Mouse (Mus musculus) yolk sac, embryonic 10.5 days (tissue): ENCODE data around the gene Prm2.
"Not testable (repeated sequence)": the region's sequence is repeated elsewhere in the genome, so short reads cannot be mapped to it uniquely, and the experiment has no call there.

ENCODE experiments used
- DNase-seq: peaks from one replicate; pipeline ENCODE4 v3.0.0-alpha.2; 2017; ENCODE audit warnings: low spot score

Prm2 gene

DNA sequence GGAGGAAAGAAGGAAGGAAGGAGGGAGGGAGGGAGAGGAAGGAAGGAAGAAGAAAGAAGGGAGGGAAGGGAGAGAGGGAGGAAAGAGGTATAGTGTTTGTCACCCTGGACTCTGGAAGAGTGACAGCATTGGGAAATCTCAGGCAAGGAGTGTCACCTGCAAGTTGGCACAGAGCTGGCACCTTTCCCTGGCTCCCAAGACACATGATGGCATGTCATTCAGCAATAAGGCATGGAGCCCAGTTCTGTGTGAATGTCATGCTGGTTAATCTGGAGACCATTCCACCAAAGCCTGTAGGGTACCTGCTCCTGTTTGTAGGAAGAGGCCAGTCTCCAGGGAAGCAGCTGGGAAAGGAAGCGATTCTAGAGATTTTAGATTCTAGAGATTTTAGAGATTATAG, 14.4 kb upstream of the Prm2 start:
- no peak for DNase-seq

DNA sequence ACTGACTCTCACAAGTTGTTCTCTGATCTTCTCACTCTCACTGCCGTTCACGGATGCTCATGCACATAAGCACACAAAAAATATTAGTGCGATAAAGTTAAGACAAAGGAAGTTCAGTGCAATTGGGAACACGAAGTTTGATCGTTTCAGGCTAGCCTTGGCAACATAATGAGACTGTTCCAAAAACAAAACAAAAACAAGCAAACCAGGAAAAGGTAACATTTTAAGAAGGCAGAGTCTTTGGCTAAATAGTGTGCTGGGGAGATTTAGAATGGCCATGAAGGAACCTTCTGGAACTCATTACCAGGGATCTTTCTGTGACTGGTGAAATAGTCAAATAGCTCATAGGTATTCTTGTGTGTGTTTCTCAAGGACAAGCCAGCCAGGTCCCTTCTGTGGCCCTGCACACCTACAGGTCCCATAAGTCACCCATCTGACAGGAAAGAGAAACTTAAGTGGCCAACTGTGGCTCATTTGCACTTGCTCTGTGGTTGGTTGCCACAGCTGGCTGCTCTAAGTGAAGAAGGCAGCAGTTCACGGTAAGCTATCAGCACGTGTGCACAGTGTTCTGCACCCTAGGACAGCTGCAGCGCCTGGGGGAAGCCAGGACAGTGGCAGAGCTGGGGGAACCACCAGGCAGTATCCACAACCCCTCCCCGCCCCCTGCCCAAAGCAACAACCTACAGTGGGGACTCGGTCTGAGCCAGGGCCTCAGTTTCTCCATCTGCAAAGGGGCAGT, 10.0 kb upstream of the Prm2 start, which contains the start of gene Prm1:
Gene Prm1, minus strand, starts transcription at position 51 of the 739 bp plus-strand sequence.
- no peak for DNase-seq

DNA sequence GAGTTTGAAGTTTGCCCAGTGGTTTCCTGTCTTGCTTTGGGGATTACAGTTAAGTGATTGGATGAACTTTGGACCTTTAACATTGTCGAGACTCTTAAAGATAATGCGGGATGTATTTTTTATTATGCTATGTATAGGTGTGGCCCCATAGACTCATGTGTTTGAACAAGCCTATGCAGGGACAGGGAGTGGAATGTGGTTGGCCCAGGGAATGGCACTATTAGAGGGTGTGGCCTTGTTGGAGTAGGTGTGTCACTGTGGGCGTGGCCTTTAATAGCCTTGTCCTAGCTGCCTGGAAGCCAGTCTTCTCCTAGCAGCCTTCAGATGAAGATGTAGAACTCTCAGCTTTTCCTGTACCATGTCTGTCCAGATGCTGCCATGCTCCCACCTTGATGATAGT, 6.5 kb upstream of the Prm2 start:
- DNase-seq, result not testable (repeated sequence)

DNA sequence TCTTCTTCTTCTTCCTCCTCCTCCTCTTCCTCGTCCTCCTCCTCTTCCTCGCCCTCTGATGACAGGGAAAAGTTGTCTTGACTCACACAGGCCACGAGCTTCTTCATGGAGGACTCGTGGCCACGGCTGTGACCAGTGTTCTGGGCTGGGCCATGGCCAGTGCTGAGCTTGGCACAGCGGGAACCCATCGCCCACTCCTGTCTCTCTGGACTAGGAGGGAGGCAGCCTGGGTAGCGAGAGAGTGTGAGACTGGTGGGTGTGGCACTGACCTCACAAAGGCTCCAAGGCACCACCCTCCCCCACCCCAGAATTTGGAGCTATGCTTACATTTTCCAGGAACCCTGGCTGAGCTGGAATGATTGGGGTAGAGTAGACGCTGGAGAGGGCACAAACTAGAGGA, 5.2 kb downstream of the Prm2 start, which contains the start of gene Prm3:
Gene Prm3, minus strand, starts transcription at position 213 of the 400 bp plus-strand sequence.
- no peak for DNase-seq

DNA sequence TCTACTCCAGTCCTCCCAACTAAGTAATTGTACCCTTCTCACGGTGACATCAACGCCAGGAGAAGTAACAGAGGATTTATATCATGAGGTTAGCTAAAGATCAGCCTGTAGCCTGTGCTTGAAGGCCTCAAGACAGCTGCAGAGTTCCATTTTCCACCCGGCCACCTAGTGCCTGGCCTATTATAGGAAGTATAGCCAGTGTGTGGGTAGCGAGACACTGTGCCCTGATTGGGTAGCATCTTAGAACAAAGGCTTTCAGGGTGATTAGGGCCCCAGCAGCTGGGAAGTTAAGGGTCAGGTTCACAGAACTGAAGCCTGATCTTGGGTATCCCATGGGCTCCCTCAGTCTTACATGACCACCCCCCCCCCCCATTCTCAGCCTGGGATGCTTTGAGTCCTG, 7.1 kb downstream of the Prm2 start:
- DNase-seq, result no peak

DNA sequence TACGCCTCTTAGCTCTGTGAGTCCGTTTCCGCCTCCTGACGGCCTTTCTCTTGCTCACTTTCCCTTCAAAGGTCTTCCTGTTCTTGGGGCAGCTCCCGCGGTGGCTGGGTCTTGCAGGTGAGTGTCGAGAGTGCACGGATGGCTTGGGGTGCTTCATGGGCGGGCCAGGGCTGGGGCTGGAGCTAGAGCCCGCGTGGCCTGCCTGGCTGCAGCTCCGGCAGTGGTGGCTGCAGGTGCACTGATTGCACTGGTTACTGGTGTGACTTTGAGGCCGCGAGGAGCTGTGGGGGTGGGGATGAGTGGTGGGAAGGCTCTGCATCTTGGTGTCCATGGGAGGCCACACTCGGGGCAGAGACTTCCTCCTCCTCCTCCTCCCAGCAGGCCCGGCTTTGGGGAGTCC, 7.7 kb downstream of the Prm2 start, which contains the start of gene Tnp2:
Gene Tnp2, minus strand, starts transcription at position 390 of the 400 bp plus-strand sequence.
- DNase-seq, result no peak

DNA sequence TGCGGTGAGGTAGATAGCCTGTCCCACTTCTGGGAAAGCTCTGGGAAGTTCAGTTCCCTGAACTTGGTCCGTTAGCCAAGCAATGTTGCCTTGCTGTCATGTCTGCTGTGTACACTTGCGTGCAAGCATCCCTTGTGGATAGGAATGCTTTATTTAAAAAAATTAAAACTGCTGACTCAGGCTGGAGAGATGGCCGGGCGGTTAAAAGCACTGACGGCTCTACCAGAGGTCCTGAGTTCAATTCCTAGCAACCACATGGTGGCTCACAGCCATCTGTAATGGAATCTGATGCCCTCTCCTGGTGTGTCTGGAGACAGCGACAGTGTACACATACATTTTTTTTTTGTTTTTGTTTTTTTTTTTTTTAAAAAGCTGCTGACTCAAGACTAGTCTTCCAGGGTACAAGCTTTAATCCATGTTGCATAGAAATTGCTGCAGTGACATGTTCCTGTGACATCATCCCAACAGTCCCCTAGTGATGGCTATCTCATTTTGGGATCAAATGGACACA, 8.3 kb downstream of the Prm2 start:
- no peak for DNase-seq

DNA sequence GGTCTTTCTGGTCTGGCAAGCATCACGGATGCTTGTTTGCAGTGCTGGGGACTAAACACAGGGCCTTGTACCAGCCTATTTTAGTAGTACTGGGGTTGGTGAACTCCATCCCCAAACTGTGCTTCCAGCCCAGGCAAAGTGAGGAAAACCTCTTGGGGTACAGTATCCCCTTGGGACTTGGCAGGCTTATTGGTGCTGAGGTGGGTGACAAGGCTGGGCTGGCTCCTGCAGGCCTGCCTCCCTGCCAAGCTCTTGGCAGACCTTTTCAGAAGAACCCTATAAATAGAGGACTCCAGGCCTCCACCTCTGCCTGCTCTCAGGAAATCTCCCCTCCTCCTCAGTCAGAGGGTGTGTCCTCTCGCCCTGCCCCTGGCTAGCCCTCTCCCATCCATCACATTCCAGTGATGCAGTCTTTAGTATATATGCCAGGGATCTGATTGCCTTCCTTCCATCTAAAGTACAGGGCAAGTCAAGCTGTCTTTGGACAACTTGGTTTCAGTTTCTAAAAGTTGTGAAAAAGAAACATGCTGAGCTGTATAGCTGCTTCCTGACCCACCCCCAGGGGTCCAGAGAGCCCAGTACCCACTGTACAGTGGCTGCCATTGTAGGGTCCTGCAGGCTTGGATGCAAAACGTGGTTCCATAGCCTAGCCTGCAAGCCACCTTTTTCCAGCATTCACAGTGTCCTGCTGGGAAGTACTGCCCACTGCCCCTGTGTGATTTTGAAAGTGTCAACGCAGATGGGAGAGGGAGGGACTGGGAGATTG, 9.0 kb downstream of the Prm2 start:
- no peak for DNase-seq

DNA sequence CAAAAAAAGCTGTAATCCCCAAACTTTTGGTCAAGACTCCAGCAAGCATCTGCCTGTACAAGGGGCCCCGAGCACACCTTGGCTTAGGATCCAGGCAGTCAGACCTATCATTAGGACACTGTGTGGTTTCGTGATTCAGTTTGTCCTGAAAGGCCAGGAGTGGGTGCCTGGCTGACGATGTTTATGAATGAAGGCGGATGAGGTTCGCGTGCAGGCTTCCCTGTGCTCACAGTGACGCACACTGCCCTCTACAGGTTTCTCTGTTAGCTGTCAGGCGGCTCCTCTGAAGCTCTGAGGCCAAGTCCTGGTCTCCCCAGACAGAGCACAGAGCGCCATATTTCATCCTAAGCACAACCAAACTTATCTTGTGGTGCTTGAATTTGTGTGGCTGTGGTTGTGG, 9.6 kb downstream of the Prm2 start:
- DNase-seq, result peak; percentile 84

DNA sequence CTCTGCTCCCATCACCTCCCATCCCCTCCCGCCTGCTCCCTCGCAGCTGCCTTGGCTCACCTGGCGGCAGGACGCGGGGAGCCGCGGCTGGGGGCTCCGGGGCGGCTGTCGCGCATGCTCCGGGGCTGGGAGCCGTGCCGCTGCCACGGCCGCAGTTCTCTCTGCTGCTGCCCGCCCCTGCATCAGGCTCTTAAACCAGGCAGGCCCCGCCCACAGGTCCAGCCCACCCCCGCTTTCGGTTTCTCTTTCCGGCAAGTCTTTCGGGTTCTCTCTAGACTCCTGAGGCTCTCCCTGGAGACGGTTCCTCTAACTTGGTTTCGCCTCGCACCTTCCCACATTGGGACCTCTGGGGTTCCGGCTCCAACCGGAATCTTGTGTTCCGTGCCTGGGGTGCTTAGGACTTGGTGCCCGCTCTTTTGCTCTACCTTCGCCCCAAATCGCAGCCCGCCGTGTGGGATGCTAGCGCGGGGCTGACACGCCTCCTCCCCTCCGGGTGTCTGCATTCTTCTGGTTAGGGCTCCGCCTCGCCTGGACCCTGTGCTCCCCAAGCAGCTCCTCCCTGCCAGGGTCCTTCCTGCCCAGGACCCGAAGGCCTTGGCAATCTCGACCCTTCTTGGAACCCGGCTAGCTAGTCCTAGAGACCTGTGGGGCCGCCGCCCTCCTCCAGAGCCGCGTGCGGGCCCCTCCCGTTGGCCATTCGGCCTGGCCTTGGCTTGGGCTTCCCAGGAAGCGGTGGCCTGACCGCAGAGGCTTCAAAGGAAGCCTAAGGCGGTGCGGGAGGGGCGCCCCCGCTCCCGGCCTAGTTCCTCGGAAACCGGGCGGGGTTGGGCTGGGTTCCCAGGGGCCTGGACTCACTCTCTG, 10.3 kb downstream of the Prm2 start, which contains the start of gene Socs1:
Gene Socs1, minus strand, starts transcription at position 166 of the 861 bp plus-strand sequence.
- DNase-seq, result peak; percentile 95

DNA sequence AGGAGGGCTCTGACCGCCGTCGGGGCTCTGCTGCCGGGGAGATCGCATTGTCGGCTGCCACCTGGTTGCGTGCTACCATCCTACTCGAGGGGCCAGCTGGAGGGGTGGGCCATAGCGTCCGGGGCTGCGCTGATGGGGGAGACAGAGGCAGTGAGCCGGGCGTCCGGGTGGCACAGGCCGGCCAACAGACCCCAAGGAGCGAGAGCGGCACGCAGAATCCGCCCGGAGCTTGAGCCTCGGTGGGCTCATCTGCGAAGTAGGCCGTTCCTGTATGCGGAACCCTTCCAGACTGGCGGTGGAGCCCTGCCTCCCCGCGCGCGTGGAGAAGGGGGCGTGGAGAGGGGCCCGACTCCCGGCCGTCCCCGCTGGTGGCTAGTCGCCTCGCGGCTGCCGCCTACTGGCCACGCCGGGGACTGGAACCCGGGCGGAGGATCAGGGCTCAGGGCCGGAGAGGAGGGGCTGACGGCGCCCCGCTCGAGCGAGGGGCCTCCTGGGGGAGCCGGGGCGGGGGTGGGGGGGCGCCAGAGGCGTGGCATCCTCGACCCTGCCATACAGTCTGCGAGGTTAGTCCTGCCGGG, 11.1 kb downstream of the Prm2 start:
- peak; percentile 93 for DNase-seq

DNA sequence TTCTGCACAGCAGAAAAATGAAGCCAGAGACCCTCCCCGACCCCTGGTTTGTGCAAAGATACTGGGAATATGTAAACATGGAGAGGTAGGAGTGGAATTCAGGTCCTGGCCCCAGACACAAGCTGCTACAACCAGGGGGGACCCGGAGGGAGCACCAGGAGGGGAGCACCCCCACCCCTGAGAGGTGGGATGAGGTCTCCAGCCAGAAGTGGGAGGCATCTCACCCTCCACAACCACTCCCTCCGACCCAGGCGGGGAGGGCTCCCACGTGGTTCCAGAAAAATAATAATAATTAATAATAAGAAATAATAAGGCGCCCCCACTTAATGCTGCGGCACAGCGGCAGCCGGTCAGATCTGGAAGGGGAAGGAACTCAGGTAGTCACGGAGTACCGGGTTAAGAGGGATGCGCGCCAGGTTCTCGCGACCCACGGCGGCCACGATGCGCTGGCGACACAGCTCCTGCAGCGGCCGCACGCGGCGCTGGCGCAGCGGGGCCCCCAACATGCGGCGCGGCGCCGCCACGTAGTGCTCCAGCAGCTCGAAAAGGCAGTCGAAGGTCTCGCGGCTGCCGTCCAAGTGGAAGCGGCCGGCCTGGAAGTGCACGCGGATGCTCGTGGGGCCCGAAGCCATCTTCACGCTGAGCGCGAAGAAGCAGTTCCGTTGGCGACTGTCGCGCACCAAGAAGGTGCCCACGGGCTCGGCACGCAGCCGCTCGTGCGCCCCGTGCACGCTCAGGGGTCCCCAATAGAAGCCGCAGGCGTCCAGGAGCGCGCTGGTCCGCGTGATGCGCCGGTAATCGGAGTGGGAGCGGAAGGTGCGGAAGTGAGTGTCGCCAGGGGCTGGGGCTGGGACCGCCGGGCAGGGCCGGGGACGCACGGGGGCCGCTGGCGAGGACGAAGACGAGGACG, 11.8 kb downstream of the Prm2 start:
- no peak for DNase-seq

DNA sequence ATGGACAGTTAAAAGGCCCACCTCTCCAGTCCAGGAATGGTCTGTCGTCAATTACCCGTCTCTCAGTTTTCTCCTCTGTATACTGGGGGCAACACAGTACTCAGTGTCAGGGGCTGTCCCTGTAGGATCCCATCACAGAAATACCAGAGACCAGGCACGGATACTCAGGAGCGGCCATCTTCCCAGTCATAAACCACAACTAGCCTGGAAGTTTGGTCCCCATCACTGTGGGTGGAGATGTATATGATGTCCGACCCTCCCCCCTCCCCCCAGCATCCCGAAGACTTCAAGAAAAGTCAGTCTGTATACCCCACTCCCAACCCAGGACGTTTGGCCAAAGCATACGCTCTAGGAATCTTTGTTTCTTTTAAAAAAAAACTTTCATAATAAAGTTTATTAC, 12.5 kb downstream of the Prm2 start:
- no peak for DNase-seq

DNA sequence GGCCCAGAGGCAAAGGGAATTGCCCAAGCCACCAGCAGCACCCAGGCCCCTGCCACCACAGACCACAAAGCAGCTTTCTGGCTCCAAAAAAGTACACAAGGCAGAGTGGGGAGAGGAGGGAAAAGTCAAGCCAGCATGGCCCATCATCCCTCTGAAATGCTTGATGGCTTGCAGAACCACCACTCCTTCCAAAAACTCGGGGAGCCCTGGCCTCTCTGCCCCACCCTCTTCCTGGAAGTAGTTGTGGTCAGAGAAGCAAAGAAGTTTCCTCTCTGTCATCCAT, 12.8 kb downstream of the Prm2 start:
- no peak for DNase-seq

DNA sequence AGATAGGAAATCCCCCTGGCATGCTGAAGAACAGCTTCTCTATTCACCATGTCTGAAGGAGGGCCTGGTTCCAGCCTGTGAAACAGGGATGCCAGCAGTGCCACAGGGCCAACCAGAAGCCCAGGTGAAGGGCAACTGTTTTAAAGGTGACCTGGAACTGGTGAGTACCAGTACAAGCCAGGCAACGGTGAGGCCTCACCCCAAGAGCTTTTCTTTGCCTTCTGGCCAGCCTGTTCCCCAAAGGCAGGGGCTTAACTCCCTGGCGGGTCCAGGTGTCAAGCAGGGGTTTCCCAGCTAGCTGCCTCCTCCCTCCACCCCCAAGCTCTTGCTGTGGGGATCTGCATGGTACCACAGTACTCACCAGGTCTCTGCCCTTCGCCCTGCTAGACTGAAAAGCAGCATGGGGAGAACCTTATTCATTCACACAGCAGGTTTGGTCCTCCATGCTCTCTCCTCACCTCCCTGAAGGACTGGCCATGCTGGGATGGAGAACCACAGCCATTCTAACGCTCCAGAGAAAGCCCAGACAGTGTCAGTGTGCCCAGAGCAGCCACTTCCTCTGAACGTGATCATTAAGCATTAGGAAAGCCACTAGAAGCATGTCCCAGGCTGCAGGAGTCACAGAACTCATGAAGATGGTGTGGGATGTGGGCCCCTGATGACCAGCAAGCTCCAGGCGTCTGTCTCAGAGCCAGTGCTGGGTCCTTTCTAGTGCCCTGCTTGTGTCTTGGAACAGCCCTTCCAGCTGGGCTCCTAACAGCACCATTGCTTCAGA, 13.4 kb downstream of the Prm2 start:
- DNase-seq, result no peak

DNA sequence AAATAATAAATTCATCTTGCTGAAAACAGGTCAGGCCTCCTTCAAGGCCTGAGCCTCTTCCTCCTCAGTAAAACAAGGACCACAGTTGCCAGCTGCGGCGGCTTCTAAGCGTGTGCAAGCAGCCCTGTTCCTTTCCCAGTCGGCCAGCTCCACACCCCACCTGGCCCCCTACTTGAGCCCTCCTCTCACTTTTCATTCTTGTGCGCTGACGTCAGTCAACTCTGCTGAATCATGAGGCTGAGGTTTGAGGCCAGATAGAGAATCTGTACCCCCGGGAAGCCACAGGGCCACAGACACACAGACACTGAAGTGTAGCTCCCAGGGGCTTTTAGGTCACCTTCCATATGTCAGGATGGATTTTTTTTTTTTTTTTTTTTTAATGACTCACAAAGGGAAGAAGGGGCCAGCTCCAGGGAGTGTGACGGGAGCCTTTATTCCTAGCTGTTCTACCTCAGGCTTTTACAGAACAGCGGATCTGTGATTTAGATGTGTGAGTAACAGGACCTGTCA, 14.0 kb downstream of the Prm2 start:
- no peak for DNase-seq

DNA sequence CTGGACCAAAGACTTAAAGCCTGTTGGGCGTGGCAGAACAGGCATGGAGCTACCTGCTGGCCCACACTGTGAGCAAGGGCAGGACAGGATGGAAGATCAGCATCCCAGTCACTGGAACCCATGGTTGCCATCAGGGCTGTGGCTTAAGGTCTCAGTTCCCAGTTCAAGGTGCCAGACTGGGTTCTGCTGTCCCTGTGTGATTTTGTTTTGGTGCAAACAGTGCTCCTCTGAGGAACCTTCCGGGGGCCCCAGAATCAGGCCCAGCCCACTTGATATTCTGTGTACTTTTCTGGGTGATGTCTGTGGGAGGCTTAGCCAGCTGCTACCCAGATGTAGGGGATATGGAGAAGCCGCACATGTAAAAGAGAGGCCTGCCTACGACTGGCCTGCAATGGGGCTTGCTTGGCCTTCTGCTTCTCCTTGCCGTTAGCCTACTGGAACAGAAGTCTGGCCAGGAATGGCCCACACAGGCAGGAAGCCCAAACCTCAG, 15.3 kb downstream of the Prm2 start:
- no peak for DNase-seq

DNA sequence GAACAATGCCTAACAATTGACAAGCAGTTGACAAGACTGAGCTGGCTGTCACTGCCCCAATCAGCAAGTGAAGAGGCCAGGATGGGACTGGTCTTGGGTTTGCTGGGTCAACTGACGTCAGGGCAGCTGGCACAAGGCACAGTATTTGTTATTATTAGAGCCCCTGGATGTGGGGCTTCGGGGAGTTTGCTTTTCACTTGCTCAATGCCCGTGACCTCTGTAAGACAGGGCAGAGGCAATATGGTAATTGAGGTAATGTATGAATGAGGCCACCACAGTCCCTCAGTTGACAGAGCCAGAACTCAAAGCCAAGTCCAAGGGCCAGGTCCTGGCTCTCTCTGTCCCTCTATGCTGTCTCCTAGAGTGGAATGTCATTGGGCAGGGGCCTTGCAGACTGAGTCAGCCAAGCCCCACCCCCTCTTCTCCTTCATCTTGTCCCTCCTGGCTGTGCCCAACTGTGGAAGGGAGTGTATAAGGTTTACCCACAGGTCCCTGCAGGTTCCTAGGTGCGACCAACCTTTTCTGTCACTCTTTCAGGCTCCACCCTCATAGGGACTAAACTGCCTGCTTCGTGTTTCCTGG, 18.3 kb downstream of the Prm2 start:
- no peak for DNase-seq

DNA sequence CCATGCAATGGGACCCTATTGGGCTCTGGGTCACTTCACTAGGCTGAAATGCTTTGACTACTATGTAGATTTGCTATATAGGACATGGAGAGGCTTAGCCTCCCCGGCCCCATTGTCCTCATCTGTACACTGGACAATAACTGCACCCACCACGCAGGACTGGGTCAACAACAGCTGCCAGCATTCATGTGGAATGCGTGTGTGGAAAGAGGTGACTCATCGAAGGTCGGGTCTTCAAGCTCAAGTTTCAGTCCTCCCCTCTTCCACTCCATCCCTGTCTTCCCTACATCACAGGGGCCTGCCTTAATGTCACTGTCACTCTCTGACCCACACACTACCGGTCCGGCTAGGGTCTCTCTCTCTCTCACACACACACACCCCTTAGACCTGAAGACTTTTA, 19.6 kb downstream of the Prm2 start:
- DNase-seq, result no peak
